Mouse (Mus musculus): ENCODE measurements around the gene Ak5. TPM values are rescaled to one million over a fixed set of nuclear protein-coding genes. Genes with fewer than 3 reads are reported as not detected.

Gene Ak5
- polyA plus RNA-seq, 1 experiment: 0.18 TPM

- no peaks in the 10 kb centered on the region for H3K79me2 ChIP-seq (ENCODE audit: control insufficient read depth, insufficient read depth)
- H3K79me3 ChIP-seq (ENCODE audit: low read depth): no peaks in the 10 kb centered on the region
- H3K27me3 ChIP-seq (ENCODE audit: control insufficient read depth, insufficient read depth, insufficient read length): no peaks in the 10 kb centered on the region
- no peak overlapping the region for H3ac ChIP-seq (ENCODE audit: control insufficient read depth, insufficient read length, low read depth)
- no peaks in the 10 kb centered on the region for H3K36me3 ChIP-seq (ENCODE audit: control insufficient read depth, insufficient read depth)
- no peak overlapping the region for H3K4me3 ChIP-seq (ENCODE audit: insufficient read depth, poor library complexity, severe bottlenecking)
- TF ChIP-seq MYOG (IDR thresholded peaks at IDR 0.05; ENCODE audit: control insufficient read depth, extremely low read depth, insufficient read length) (no peak), CEBPB (IDR thresholded peaks at IDR 0.05; ENCODE audit: low read depth) (no peak), USF1 (IDR thresholded peaks at IDR 0.05; ENCODE audit: low read depth) (no peak), FOSL1 (IDR thresholded peaks at IDR 0.05; ENCODE audit: insufficient read depth, low read length, poor library complexity, severe bottlenecking) (no peak), MYOD1 (IDR thresholded peaks at IDR 0.05; ENCODE audit: control insufficient read depth, insufficient read length, low read depth) (no peak), CTCF (IDR thresholded peaks at IDR 0.05; ENCODE audit: control insufficient read depth, insufficient read depth, insufficient read length) (no peak), MAX (IDR thresholded peaks at IDR 0.05) (no peak)
These were observed 189.3 kb downstream of the Ak5 start for GRCm38 (mm10) chr3:152478599-152479435.

- H3K36me3 ChIP-seq (ENCODE audit: control insufficient read depth, insufficient read depth): no peaks in the 10 kb centered on the region
- TF ChIP-seq FOSL1 (IDR thresholded peaks at IDR 0.05; ENCODE audit: insufficient read depth, low read length, poor library complexity, severe bottlenecking): no peak
- TF ChIP-seq USF1 (IDR thresholded peaks at IDR 0.05; ENCODE audit: low read depth): no peak
- TF ChIP-seq CEBPB (IDR thresholded peaks at IDR 0.05; ENCODE audit: low read depth): no peak
- TF ChIP-seq CTCF (IDR thresholded peaks at IDR 0.05; ENCODE audit: control insufficient read depth, insufficient read depth, insufficient read length): peak; percentile 16
- TF ChIP-seq MYOG (IDR thresholded peaks at IDR 0.05; ENCODE audit: control insufficient read depth, extremely low read depth, insufficient read length): no peak
- TF ChIP-seq MYOD1 (IDR thresholded peaks at IDR 0.05; ENCODE audit: control insufficient read depth, insufficient read length, low read depth): no peak
- no peak overlapping the region for H3ac ChIP-seq (ENCODE audit: control insufficient read depth, insufficient read length, low read depth)
- H3K79me3 ChIP-seq (ENCODE audit: low read depth): no peaks in the 10 kb centered on the region
- no peaks in the 10 kb centered on the region for H3K79me2 ChIP-seq (ENCODE audit: control insufficient read depth, insufficient read depth)
- no peaks in the 10 kb centered on the region for H3K27me3 ChIP-seq (ENCODE audit: control insufficient read depth, insufficient read depth, insufficient read length)
- H3K4me3 ChIP-seq (ENCODE audit: insufficient read depth, poor library complexity, severe bottlenecking): no peak overlapping the region
These were observed 190.2 kb downstream of the Ak5 start for GRCm38 (mm10) chr3:152477796-152478527.

- H3K4me3 ChIP-seq (ENCODE audit: insufficient read depth, poor library complexity, severe bottlenecking): no peak overlapping the region
- TF ChIP-seq FOSL1 (IDR thresholded peaks at IDR 0.05; ENCODE audit: insufficient read depth, low read length, poor library complexity, severe bottlenecking) (no peak), USF1 (IDR thresholded peaks at IDR 0.05; ENCODE audit: low read depth) (no peak), CEBPB (IDR thresholded peaks at IDR 0.05; ENCODE audit: low read depth) (no peak), CTCF (IDR thresholded peaks at IDR 0.05; ENCODE audit: control insufficient read depth, insufficient read depth, insufficient read length) (no peak), MAX (IDR thresholded peaks at IDR 0.05) (no peak), MYOD1 (IDR thresholded peaks at IDR 0.05; ENCODE audit: control insufficient read depth, insufficient read length, low read depth) (no peak), MYOG (IDR thresholded peaks at IDR 0.05; ENCODE audit: control insufficient read depth, extremely low read depth, insufficient read length) (no peak)
- no peak overlapping the region for H3ac ChIP-seq (ENCODE audit: control insufficient read depth, insufficient read length, low read depth)
- no peaks in the 10 kb centered on the region for H3K79me3 ChIP-seq (ENCODE audit: low read depth)
- no peaks in the 10 kb centered on the region for H3K27me3 ChIP-seq (ENCODE audit: control insufficient read depth, insufficient read depth, insufficient read length)
- no peaks in the 10 kb centered on the region for H3K79me2 ChIP-seq (ENCODE audit: control insufficient read depth, insufficient read depth)
- no peaks in the 10 kb centered on the region for H3K36me3 ChIP-seq (ENCODE audit: control insufficient read depth, insufficient read depth)
These were observed 192.3 kb downstream of the Ak5 start for GRCm38 (mm10) chr3:152475894-152476293.

- Histone ChIP-seq H3K79me2 (ENCODE audit: control insufficient read depth, insufficient read depth) (no peaks in the 10 kb centered on the region), H3ac (ENCODE audit: control insufficient read depth, insufficient read length, low read depth) (no peak overlapping the region), H3K36me3 (ENCODE audit: control insufficient read depth, insufficient read depth) (no peaks in the 10 kb centered on the region), H3K27me3 (ENCODE audit: control insufficient read depth, insufficient read depth, insufficient read length) (no peaks in the 10 kb centered on the region), H3K79me3 (ENCODE audit: low read depth) (no peaks in the 10 kb centered on the region), H3K4me3 (ENCODE audit: insufficient read depth, poor library complexity, severe bottlenecking) (no peak overlapping the region)
- TF ChIP-seq USF1 (IDR thresholded peaks at IDR 0.05; ENCODE audit: low read depth) (no peak), FOSL1 (IDR thresholded peaks at IDR 0.05; ENCODE audit: insufficient read depth, low read length, poor library complexity, severe bottlenecking) (no peak), MYOG (IDR thresholded peaks at IDR 0.05; ENCODE audit: control insufficient read depth, extremely low read depth, insufficient read length) (no peak), CEBPB (IDR thresholded peaks at IDR 0.05; ENCODE audit: low read depth) (no peak), MAX (IDR thresholded peaks at IDR 0.05) (no peak), MYOD1 (IDR thresholded peaks at IDR 0.05; ENCODE audit: control insufficient read depth, insufficient read length, low read depth) (no peak), CTCF (IDR thresholded peaks at IDR 0.05; ENCODE audit: control insufficient read depth, insufficient read depth, insufficient read length) (no peak)
These were observed 192.9 kb downstream of the Ak5 start for GRCm38 (mm10) chr3:152475278-152475669.

GRCm38 (mm10) chr3:152474582-152475277 lies 193.4 kb downstream of the Ak5 start:
- Histone ChIP-seq H3K79me2 (ENCODE audit: control insufficient read depth, insufficient read depth) (no peaks in the 10 kb centered on the region), H3K27me3 (ENCODE audit: control insufficient read depth, insufficient read depth, insufficient read length) (no peaks in the 10 kb centered on the region), H3K79me3 (ENCODE audit: low read depth) (no peaks in the 10 kb centered on the region), H3ac (ENCODE audit: control insufficient read depth, insufficient read length, low read depth) (no peak overlapping the region), H3K36me3 (ENCODE audit: control insufficient read depth, insufficient read depth) (no peaks in the 10 kb centered on the region), H3K4me3 (ENCODE audit: insufficient read depth, poor library complexity, severe bottlenecking) (no peak overlapping the region)
- no peak for TF ChIP-seq CEBPB (IDR thresholded peaks at IDR 0.05; ENCODE audit: low read depth)
- TF ChIP-seq CTCF (IDR thresholded peaks at IDR 0.05; ENCODE audit: control insufficient read depth, insufficient read depth, insufficient read length): peak; percentile 42
